Mouse (Mus musculus) heart, postnatal 25 days (tissue): ENCODE data around the gene Ifitm10. TPM values are rescaled to one million over a fixed set of nuclear protein-coding genes. Genes with fewer than 3 reads are reported as not detected.
A peak's percentile ranks its signal among the peaks of the same experiment; 100 is the strongest.
"Not testable (repeated sequence)": the region's sequence is repeated elsewhere in the genome, so short reads cannot be mapped to it uniquely, and the experiment has no call there.

Source experiments
- DNase-seq: peaks from one replicate; pipeline ENCODE4 v3.0.0; 2022; ENCODE audit warnings: low spot score
- intact Hi-C: fragments of 180-260 bp; cut with DNase I; formaldehyde crosslinking; loops from one replicate; pipeline ENCODE4 v1.15.1; 2025
- total RNA-seq, 2 experiments: library from RNA; stranded (reverse); gene quantifications; 2 replicates each; pipeline ENCODE4 v1.2.3; 2021

Gene Ifitm10
- total RNA-seq, 2 experiments from 2014 or later = 1.8 to 2.0 TPM

DNA sequence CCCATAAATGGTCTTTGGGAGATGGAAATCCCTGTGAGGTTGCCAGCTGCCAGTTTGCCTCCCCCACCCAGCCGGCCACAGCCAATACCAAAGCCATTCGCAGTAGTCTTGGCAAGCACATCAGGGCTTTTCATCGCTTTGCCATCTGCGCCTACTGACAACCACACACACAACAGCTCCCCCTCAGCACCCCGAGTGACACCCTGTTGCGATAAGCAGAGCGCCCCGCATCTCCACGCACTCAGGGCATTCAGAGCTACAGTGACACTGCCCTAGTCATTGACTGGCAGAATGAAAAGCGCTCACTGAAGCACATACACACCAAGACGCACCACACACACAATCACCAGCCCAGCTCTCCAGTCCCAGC is 2.2 kb downstream of the Ifitm10 start:
- DNase-seq = no peak
- intact Hi-C loops = no loop called here

DNA sequence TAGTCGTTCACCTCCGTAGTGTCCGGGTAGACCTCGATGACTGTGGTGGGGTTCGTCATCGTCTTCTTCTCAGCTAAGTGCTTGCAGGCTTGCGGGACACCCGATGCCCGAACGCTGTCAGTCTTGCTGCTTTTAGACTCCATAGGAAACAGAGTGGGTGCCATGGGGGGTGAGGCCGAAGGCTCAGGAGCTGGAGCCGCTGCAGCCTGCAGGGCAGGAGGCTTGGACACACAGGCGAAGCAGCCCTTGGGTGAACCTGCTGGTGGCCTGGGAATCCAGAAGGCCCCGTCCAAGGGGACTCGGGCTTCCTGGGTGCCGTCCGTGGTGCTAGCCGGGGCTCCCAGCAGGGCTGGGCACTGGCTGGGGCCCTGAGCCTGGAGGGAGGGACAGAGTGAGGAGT is 2.6 kb downstream of the Ifitm10 start:
- intact Hi-C loops = no loop called here
- DNase-seq = no peak

DNA sequence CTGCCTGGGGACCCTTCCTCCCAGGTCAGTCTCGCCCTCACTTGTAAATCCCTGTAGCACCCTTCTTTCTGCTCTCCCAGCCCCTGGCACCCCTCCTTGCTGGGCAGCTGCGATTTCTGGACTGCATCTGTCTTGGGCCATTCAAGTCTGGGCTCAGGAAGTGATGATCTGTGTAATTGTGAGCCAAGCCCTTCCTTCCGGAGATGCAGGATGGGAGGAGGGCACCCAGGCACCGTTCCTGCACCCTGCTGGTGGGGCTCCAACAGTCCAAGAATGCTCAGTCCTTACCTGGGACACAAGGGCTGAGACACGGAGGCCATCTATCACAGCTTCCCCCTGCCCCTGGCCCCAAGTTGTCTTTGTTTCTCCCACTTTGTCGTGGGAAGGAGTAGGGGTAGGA is 3.7 kb downstream of the Ifitm10 start:
- intact Hi-C loops = no loop called here

DNA sequence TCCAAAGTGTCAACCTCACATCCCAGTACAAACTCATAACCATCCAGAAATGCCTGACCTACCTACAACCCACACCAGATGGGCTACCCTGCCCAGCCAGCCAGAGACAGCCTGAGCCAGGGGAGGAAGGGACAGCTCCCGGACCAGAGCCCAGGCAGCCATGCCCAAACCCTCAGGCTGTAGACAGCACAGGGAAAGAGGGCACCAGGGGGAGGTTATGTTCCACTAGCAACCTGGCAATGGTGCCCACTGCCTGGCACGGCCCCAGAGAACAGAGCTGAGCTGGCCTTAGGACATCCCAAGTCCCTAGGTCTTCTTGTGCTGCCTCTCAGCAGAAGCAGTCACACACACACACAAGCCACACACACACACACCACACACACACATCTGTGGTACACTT is 4.7 kb downstream of the Ifitm10 start:
- no peak for DNase-seq
- intact Hi-C loops = no loop called here

More for the DNA sequence above, 3.7 kb downstream of the Ifitm10 start:
- no peak for DNase-seq

DNA sequence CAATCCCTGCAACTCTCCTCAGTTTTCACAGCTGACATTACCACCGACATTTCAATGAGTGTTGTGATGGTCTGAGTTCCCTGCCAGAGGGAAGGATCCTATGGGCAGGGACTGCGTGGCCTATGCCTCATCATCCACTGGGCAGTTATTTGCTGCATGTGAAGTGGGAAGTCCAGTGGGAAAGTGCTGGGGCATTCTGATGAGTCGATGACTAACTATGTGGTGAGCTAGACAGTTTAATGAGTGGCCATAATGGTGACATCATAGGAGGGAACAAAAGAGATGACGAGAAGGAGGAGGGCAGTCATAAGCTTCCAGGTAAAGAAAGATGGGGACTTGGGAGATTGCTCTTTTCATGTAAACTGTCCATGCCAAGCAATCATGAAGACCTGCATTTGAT is 10.4 kb downstream of the Ifitm10 start:
- intact Hi-C loops = no loop called here
- DNase-seq = no peak

DNA sequence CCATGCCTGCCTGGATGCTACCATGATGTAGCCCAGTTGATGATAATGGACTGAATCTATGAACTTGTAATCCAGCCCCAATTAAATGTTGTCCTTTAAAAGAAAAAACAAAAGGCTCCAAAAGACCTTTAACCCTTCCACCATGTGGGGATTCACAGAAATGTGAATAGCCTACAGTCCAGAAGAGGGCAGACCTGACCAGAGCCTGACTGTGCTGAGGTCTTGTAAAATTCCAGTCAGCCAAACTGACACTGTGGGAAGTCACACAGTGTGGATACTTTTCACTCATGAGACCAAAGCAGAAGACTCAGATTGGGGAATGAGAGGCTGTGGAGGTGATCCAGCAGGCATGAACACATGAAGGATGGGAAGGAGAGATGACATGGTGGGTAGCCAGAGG is 12.8 kb downstream of the Ifitm10 start:
- intact Hi-C loops = loop anchor here (2.0 kb wide), 2 partner anchors 66 to 74 kb away; partner anchors contain the start of gene Syt8
- no peak for DNase-seq

DNA sequence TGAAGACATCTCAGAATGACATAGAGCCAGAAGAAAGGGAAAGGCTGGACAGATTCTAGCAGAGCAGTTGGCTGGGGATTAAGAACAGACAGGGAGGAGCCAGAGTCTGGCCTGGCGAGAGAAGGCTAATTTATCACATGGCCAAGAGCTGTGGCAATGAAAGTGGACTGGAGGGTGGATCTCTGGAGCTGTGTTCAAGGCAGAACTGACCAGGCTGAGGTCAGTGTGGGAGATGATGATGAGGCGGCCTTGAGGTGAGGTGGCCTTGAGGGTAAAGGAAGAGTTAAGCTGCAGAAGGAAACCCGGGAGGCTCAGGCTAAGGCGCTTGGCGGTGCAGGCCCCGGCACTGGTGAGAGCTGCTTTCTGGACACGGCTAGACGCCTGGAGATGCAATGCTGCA is 14.4 kb downstream of the Ifitm10 start:
- intact Hi-C loops = no loop called here
- DNase-seq = no peak

DNA sequence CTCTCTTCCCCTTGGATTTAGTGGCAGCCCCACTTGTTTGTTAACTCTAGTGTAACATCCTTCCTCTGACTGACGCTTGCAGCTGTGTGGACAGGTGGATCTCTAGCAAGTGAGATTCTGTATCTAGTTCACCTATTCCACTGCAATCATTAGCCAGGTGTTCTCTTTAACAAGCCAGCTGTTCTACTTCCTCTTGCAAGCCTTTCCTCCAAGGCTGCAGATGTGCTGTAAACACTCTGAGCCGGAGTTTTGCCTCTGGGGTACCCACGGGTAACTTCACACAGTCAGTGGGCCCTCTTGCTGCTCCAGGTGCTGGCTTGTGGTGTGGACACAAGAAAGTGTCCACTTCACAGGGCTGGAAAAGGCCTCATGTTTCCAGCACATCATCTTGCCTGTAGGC is 16.0 kb downstream of the Ifitm10 start:
- no peak for DNase-seq
- intact Hi-C loops = no loop called here

DNA sequence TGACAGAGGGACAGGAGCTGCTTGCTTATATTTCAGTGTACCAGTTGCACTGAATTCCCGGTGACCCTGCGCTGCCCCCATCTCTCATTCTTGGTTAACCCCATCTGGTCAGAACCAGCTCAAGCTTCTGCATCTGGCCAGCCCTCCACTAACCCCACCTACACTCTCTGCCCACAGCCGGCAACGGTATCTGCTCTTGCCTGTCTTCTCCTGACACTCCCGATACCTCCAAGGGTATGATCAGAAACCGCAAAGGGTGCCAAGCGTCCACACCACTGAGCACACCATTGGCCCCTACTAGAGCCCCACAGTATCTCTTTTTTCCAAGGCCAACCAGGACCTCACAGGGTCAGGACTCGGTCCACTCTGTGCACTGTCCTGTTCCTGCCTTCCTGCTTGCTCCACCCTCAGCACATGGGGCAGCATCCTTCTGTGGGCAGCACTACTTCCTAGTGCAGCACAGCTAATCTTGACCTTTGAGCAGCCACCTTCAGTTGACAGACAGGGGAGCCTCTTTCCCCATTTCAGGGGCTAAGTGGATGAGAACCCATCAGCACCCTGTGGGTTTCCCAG is 18.8 kb downstream of the Ifitm10 start:
- intact Hi-C loops = no loop called here
- DNase-seq = no peak

DNA sequence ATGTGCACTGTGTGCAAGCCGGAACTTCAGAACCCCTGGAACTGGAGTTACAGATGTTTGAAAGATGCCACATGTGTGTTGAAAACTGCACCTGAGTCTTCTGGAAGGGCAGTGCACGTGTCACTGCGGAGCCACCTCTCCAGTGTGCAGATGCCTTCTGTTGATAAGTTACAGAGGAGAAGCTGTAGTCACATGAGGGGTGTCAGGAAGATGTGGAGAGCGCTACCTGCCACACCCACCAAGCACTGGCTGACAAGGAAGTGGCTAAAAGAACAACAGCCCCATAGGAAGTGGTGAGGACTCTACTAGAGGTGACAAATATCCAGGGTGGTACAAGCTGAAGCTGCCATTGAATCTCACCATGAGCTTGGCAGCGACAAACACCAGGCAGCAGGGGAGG is 19.7 kb downstream of the Ifitm10 start:
- intact Hi-C loops = no loop called here
- DNase-seq = no peak

DNA sequence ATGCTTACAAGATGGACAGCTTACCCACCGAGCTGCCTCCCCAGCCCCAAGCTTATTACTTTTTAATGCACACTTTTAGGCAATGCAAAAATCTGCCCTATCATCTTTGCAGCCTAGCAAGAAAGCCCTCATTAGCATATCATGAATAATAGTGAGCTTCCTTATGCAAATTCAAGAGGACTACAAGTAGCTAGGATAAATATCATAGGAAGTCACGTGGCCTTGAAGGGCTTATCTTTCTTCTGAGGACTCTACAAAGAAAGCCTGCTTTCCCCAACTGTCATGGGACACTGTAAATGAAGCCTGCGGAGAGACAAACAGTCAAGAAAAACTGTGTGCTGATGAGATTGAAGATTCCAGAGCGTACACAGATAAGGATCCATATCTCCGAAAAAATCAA is 22.0 kb downstream of the Ifitm10 start:
- DNase-seq = no peak
- intact Hi-C loops = no loop called here

DNA sequence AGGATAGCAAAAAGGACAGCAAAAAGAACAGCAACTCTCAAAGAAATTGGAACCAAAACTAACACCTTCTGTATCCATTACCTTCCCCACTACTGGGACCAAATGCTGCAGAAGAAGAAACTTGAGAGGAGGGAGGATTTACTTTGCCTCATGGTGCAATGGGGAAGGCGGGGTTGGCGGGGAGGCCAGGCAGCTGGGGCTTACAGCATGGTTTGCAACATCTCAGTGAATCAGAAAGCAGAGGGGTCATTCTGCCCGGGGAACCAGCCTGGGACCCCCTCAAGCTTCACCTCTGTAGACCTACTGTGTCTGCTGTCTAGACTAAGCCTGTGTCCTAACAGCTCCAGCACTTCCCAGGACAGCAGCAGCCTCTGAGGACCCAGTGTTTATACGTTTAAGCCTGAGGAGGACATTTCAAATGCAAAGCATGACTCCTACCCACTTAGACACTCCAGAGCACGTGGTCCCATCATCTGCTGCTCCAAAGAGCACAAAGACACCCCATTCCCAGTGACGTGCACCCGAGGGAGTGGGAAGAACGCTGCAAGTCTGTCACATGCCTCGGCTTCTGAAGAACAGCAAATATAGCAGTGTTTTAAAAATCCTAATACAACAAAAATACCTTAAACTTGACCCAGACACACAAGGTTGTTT is 24.1 kb downstream of the Ifitm10 start:
- DNase-seq = no peak
- intact Hi-C loops = no loop called here

DNA sequence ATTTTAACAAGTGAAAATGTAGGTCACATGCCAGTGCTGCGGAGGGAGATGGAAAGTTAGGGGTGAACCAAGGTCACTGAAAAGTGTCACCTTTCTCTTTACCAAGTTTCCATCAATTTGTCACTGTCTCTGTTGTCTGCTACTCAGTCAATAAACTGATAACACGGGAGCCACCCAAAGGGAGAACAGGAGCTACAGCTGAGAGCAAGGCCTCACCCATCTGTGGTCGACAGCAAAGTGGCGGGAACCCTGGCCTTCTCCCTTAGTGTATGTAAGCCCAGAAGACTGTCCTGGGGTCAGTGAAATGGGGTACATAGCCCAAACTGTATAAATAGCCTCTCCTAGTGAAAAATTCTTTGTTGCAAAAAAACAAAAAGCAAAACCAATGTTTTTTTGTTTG is 26.0 kb downstream of the Ifitm10 start:
- intact Hi-C loops = no loop called here
- no peak for DNase-seq

DNA sequence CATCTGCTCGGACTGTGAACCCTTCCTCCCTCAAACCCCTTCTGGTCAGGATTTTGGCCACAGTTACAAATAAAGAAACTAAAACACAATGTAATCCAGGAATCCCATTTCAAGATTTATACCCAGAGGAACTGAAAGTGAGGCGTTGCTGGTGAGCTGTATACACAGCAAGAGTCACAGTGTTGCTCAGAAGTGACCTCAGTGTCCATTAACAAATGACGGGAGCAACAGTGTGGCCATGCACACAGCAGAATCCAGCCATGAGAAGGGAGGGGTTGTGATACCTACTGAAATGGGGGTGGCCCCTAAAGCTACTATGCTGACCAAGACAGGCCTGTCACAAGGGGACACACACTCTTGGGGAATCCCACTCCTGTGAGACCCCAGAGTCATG is 31.3 kb downstream of the Ifitm10 start:
- intact Hi-C loops = no loop called here

DNA sequence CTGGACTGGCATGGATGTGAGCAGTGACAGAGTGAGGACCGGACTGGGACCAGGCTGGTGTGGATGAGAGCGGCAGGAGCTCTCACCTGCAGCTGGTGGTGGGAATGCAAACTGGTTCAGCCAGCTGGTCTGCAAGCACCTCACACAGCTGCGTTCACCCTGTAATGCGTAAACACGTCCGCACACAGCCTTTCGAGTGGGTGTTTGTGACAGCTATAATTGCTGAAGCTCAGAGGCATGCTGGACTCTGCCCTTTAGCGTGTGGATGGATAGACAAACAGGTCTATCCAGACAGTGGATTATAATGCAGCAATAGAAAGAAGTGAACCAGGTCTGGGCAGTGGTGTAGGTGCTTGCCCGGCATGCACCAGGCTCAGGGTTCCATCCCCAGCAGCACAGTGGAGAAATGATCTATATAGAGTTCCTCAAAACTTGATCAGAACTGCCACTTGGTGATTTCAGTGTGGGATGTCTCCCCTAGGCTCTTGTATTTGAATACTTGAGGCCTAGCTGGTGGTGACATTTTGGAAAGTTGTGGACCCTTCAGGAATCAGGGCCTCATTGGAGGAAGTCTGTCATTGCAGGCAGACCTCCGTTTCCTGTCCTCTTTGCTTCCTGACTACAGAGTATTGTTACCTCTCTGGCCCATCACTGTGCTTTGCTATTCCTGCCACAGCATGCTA is 31.8 kb downstream of the Ifitm10 start:
- intact Hi-C loops = no loop called here
- no peak for DNase-seq

More for the DNA sequence above, 31.3 kb downstream of the Ifitm10 start:
- DNase-seq = no peak

DNA sequence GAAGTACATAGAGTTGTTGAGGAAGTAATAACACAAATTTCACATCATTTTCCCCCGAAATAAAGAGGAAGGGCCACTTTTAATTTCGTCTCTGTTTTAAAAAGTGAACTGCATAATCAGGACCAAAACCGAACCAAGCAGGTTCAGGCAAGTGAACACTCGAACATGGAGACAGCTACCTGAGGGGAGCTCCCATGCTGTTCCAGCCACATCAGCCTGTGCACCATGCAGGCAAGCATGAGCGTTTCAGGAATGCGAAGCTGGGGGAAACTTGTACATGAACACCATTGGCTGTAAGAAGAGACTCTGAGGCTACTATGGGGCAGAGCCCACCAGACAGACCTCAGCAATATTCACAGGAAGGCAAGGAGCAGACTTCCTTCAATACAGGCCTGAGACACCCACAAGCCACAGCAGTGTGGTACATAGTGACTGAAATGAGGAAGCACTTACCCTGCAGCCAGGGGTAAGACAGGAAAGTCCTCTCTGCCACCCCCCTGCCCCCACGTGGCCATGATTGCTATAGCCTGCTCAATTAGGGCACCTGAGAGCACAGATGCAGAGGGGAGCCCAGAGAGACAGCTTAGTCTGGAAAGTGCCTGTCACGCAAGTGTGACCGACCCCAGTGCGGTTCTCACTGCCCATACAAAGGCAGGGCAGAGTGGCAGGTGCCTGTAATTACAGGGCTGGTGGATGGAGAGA is 33.1 kb downstream of the Ifitm10 start:
- DNase-seq = no peak
- intact Hi-C loops = no loop called here

DNA sequence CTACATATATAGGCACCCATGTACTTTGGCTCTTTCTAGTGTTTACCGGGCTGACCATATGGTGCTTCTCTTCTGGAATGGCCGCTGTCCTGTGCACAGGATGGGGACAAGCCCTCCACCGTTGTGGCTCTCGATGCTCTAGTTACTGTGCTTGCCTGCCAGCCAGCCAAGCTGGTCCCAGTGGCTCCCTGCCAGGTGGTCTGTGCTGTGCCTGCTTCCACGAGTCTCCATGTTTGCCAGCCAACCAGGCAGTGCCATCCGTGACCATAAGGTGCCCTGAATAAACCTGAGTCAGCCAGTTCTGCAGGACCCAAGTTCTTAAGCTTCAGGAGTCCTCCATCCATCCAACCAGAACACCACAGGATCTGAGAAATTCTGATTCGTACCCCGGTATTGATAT is 38.4 kb downstream of the Ifitm10 start:
- no peak for DNase-seq
- intact Hi-C loops = loop anchor here (2.0 to 5.0 kb wide), 4 partner anchors 90 to 247 kb away; partner anchors contain the start of gene Tnnt3

DNA sequence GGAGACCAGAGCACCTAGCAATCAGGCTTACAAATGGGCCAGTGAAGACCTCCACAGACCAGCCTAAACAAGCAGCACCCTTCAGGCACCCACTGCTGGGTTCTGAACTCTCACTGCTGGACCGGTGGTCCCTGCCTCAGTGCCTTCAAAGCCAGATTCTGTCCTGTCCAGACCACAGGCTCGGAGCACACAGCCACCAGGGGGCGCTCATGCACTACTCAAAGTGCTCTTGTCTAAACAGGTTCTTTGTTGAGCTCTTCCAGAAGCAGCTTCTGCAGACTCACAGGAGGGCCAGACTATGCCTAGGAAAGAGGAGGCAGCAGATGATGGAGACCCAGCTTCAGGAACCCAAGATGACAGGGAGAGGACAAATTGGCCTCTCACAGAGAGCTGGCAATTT is 39.3 kb downstream of the Ifitm10 start:
- DNase-seq = peak; percentile 61
- intact Hi-C loops = loop anchor here (1.0 to 5.0 kb wide), 4 partner anchors 91 to 338 kb away; partner anchors contain the start of gene Tnnt3

DNA sequence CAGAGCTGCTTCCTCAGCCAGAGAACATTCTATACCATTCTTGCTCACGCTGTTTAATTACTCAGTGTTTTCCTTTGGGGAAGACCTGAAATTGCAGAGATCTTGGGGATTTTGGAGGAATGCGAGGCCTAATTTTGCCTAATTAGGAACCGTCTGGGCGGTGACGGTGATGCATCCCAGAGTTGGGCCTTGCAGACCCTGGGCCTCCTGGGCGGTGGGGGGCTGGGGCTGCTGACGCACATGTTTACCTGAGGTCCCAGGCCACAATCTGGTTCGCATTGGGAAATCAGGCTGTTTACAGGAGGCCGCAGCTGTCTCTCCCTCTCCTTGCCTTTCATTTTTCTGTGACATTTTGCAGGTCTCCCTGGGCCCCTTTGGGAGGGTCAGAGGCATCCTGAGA is 40.8 kb downstream of the Ifitm10 start:
- DNase-seq = not testable (repeated sequence)
- intact Hi-C loops = loop anchor here (1.0 to 5.0 kb wide), 2 partner anchors 16 to 340 kb away; no protein-coding TSS in a partner anchor

DNA sequence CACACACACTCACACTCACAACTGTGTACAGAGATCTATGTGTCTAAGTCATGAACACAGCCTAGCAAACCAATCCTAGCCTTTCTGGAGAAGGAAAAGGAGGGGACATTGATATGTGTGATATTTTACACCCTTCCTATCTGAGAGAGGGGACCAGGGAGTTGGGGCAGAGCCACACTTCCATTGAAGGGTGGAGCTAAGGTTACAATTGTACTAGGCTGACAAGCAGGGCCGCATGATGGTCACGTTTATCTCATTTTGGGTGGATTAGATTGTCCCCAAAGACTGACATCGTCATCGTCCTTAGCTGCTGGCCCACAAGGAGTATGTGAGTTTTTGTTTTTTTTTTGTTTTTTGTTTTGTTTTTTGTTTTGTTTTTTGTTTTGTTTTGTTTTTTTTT is 42.3 kb downstream of the Ifitm10 start:
- intact Hi-C loops = loop anchor here (5.0 kb wide), 1 partner anchor 341 kb away; no protein-coding TSS in a partner anchor
- DNase-seq = no peak
